27 mouse cellular contexts compared by ENCODE assay signal in the genomic region with DNA sequence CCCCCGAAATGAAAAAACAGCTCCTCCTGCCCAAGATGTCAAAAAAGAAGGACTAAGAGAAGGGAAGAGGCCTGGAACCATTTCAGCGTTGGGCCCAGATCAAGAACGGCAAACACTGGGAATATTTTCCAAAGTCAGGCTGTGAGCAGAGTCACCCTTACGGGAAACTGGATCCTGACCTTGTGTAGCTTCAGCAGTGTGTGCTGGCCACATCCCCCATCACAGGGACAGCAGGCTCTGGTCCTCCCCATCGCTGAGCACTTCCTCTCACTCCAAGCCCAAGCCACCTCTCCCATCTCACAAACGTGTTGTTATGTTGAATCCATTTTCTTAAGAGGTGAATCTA. TPM values are rescaled to one million over a fixed set of nuclear protein-coding genes. Genes with fewer than 3 reads are reported as not detected.
DNase-seq lines count a peak whose midpoint lies in the region; ATAC-seq and TF ChIP-seq lines count a peak whose summit lies in the region.
"Had no signal": no experiment of that assay in that cellular context is flagged by ENCODE, and none has a peak within 500 bp of the region (broad histone marks: within the 10 kb centered on the region; RNA-seq: fewer than 3 reads in every experiment).

No protein-coding gene starts in this region.

- no peaks in the 10 kb centered on the region for H3K36me3 ChIP-seq in heart, embryonic 11.5 days (ENCODE audit: control insufficient read depth, insufficient read depth, low read length)
- H3K36me3 ChIP-seq in stomach, postnatal 0 days (ENCODE audit: control insufficient read depth, insufficient read depth, low read length), result no peaks in the 10 kb centered on the region
- H3K36me3 ChIP-seq in midbrain, embryonic 14.5 days (ENCODE audit: control insufficient read depth, insufficient read depth, low read length), result no peaks in the 10 kb centered on the region
- H3K36me3 ChIP-seq: embryonic facial prominence, embryonic 12.5 days; heart, embryonic 15.5 days; hindbrain, embryonic 13.5 days; liver, embryonic 13.5 days; neural tube, embryonic 13.5 days had no signal

- ATAC-seq in heart, embryonic 11.5 days (replicated peaks; ENCODE audit: insufficient number of reproducible peaks, low FRiP score, low TSS enrichment), result no peak
- ATAC-seq in stomach, postnatal 0 days (ENCODE audit: low FRiP score, low TSS enrichment), result no peak
- ATAC-seq in midbrain, embryonic 14.5 days (ENCODE audit: low FRiP score, low TSS enrichment), result no peak
- ATAC-seq: activated CD4-positive, CD25-positive, alpha-beta regulatory T cell, adult 4 months; forebrain, postnatal 0 days; intestine, postnatal 0 days had no signal

- no peak overlapping the region for H3K4me2 ChIP-seq in heart, embryonic 11.5 days
- H3K4me2 ChIP-seq in stomach, postnatal 0 days (replicated peaks; ENCODE audit: low read depth), result no peak overlapping the region
- no peak overlapping the region for H3K4me2 ChIP-seq in midbrain, embryonic 14.5 days (ENCODE audit: low read length)
- H3K4me2 ChIP-seq: embryonic facial prominence, embryonic 12.5 days; heart, embryonic 15.5 days; hindbrain, embryonic 13.5 days; liver, embryonic 13.5 days; midbrain, embryonic 11.5 days; neural tube, embryonic 13.5 days had no signal

- DNase-seq in heart, adult 18-20 months, result peak; percentile 54 to 62
- peak; percentile 20 for DNase-seq in adipocyte (ENCODE audit: low spot score)
- DNase-seq in stomach, postnatal 0 days (ENCODE audit: low spot score), result no peak
- no peak for DNase-seq in midbrain, embryonic 14.5 days
- DNase-seq: adrenal gland, adult 8-10 months; B cell, adult 2 months; cerebellum, adult 8-10 months; cerebellum, postnatal 25 days; forebrain, postnatal 0 days; kidney, adult 9 months; kidney, postnatal 10 days; layer of hippocampus, postnatal 36 days; left cerebral cortex, postnatal 4 days; liver, embryonic 13.5 days; lung, adult 2 months; right cerebral cortex, postnatal 4 days; thymus, postnatal 4 days had no signal

- no peaks in the 10 kb centered on the region for H3K9me3 ChIP-seq in heart, embryonic 11.5 days (replicated peaks; ENCODE audit: control insufficient read depth, low read length)
- no peaks in the 10 kb centered on the region for H3K9me3 ChIP-seq in stomach, postnatal 0 days (ENCODE audit: control insufficient read depth, low read length)
- H3K9me3 ChIP-seq in midbrain, embryonic 14.5 days (ENCODE audit: control insufficient read depth, low read length), result no peaks in the 10 kb centered on the region
- H3K9me3 ChIP-seq: embryonic facial prominence, embryonic 12.5 days; heart, embryonic 15.5 days; hindbrain, embryonic 13.5 days; liver, embryonic 13.5 days; neural tube, embryonic 13.5 days had no signal

- H3K4me1 ChIP-seq in heart, embryonic 11.5 days (ENCODE audit: control insufficient read depth, insufficient read depth, low read length), result peaks cover 11% of the 10 kb centered on the region
- H3K4me1 ChIP-seq in brown adipose tissue, adult 24 weeks (ENCODE audit: control insufficient read depth, insufficient read depth, insufficient read length, low read length), result no peaks in the 10 kb centered on the region
- H3K4me1 ChIP-seq in stomach, postnatal 0 days (replicated peaks; ENCODE audit: control insufficient read depth, insufficient read depth), result no peaks in the 10 kb centered on the region
- no peaks in the 10 kb centered on the region for H3K4me1 ChIP-seq in midbrain, embryonic 14.5 days (ENCODE audit: control insufficient read depth, insufficient read depth, low read length)

- H3K9ac ChIP-seq in heart, embryonic 11.5 days (ENCODE audit: low read depth, low read length), result no peak overlapping the region
- H3K9ac ChIP-seq in stomach, postnatal 0 days (ENCODE audit: low read length), result no peak overlapping the region
- H3K9ac ChIP-seq in midbrain, embryonic 14.5 days (replicated peaks; ENCODE audit: low read length), result no peak overlapping the region
- H3K9ac ChIP-seq: embryonic facial prominence, embryonic 12.5 days; forebrain, postnatal 0 days; heart, embryonic 15.5 days; hindbrain, embryonic 13.5 days; liver, embryonic 13.5 days; neural tube, embryonic 13.5 days had no signal

- 83% methylated on average over 6 of the region's 6 CpGs for WGBS in heart, embryonic 11.5 days (ENCODE audit: insufficient replicate concordance)
- WGBS in stomach, postnatal 0 days, result 65% methylated on average over 6 of the region's 6 CpGs
- WGBS in midbrain, embryonic 14.5 days, result 92% methylated on average over 6 of the region's 6 CpGs

- H3K27me3 ChIP-seq in heart, embryonic 11.5 days (ENCODE audit: control insufficient read depth, insufficient read depth, low read length), result peaks cover 9% of the 10 kb centered on the region; the same call in 1 of the 2 replicates
- no peaks in the 10 kb centered on the region for H3K27me3 ChIP-seq in stomach, postnatal 0 days (ENCODE audit: control insufficient read depth, insufficient read depth, low read length)
- no peaks in the 10 kb centered on the region for H3K27me3 ChIP-seq in midbrain, embryonic 14.5 days (ENCODE audit: control insufficient read depth, insufficient read depth, low read length)
- H3K27me3 ChIP-seq: embryonic facial prominence, embryonic 12.5 days; hindbrain, embryonic 13.5 days had no signal

- no peak for TF ChIP-seq EP300 in stomach, postnatal 0 days (optimal IDR thresholded peaks at IDR 0.05)

- no peak overlapping the region for H3K4me3 ChIP-seq in heart, embryonic 11.5 days (ENCODE audit: low read depth, low read length)
- no peak overlapping the region for H3K4me3 ChIP-seq in brown adipose tissue, adult 24 weeks (ENCODE audit: insufficient read depth, low read depth, low read length)
- no peak overlapping the region for H3K4me3 ChIP-seq in stomach, postnatal 0 days (ENCODE audit: low read depth, low read length)
- H3K4me3 ChIP-seq in midbrain, embryonic 14.5 days (replicated peaks; ENCODE audit: low read depth, low read length), result no peak overlapping the region
- H3K4me3 ChIP-seq: embryonic facial prominence, embryonic 12.5 days; erythroblast, embryonic 14.5 days; heart, embryonic 15.5 days; hindbrain, embryonic 13.5 days; liver, embryonic 13.5 days; neural tube, embryonic 13.5 days had no signal

- no peak for TF ChIP-seq CTCF in stomach, postnatal 0 days (IDR thresholded peaks at IDR 0.05; ENCODE audit: low read depth)

- no peak overlapping the region for H3K27ac ChIP-seq in heart, embryonic 11.5 days (ENCODE audit: low read depth, low read length)
- 0 out of 2 replicates have a peak overlapping the region, but pooled peaks have one; percentile 10 for H3K27ac ChIP-seq in brown adipose tissue, adult 24 weeks (replicated peaks; ENCODE audit: low read depth, low read length)
- peak overlapping the region; percentile 30 for H3K27ac ChIP-seq in stomach, postnatal 0 days (replicated peaks)
- no peak overlapping the region for H3K27ac ChIP-seq in midbrain, embryonic 14.5 days (replicated peaks; ENCODE audit: low read depth, low read length)
- H3K27ac ChIP-seq: embryonic facial prominence, embryonic 12.5 days; heart, embryonic 15.5 days; hindbrain, embryonic 13.5 days; liver, embryonic 13.5 days; neural tube, embryonic 13.5 days had no signal

RNA-seq across cellular contexts. Expression of a gene that starts 14.5 kb away (rescaled TPM):
- 10 to 100 TPM; 16.0 to 16.6 TPM for total RNA-seq in heart, adult 18-20 months (2021)
- 6.6 and 7.1 TPM in 2 replicates for polyA plus RNA-seq in heart, embryonic 11.5 days (2014; fragmentation: Nextera tagmentation; extraction: Ambion mirVana)
- 1.2 and 2.6 TPM in 2 replicates for polyA plus RNA-seq in brown adipose tissue, adult 24 weeks (2012; ENCODE audit: insufficient read depth, insufficient read length, missing spikeins)
- polyA plus RNA-seq in stomach, postnatal 0 days (2015; fragmentation: Nextera tagmentation; extraction: Ambion mirVana), result 4.9 and 5.6 TPM in 2 replicates
- polyA plus RNA-seq in midbrain, embryonic 14.5 days (2014; fragmentation: Nextera tagmentation; extraction: Ambion mirVana), result 51.7 and 69.2 TPM in 2 replicates
- polyA plus RNA-seq: activated CD4-positive, CD25-positive, alpha-beta regulatory T cell, adult 4 months had no signal

Comparison
In these comparisons a context has a peak if more than half of its experiments do, and no peak if none do; other contexts are left out.
1. DNase-seq: peak in heart, adult 18-20 months (2 of 2) and adipocyte (single experiment); none in stomach, postnatal 0 days (single experiment) and midbrain, embryonic 14.5 days (single experiment).
2. H3K27ac ChIP-seq: peak in brown adipose tissue, adult 24 weeks (single experiment) and stomach, postnatal 0 days (single experiment); none in heart, embryonic 11.5 days (single experiment) and midbrain, embryonic 14.5 days (single experiment).